Mouse (Mus musculus): Measurements from ENCODE around the gene Gm49325.

GRCm38 (mm10) chr10:77610221-77610961 is 4.4 kb downstream of the Gm49325 start:
- no peak for TF ChIP-seq CTCF (IDR thresholded peaks at IDR 0.05)
- TF ChIP-seq EP300 (IDR thresholded peaks at IDR 0.05): no peak

All from lung, postnatal 0 days (tissue).